Mouse (Mus musculus) ES-Bruce4 (cell line): ENCODE measurements around the gene Fhl3. TPM values are rescaled to one million over a fixed set of nuclear protein-coding genes. Genes with fewer than 3 reads are reported as not detected.

Experiments used
- H3K27ac ChIP-seq: 2 replicates; pipeline ENCODE4 v1.5.1; 2012; ENCODE audit warnings: low read length, inconsistent platforms; ENCODE audit not compliant: insufficient read depth
- H3K27me3 ChIP-seq: 2 replicates; pipeline ENCODE4 v1.6.1; 2012; ENCODE audit warnings: mild to moderate bottlenecking, low read length, inconsistent platforms; ENCODE audit not compliant: control insufficient read depth, poor library complexity, insufficient read depth, severe bottlenecking
- H3K36me3 ChIP-seq: 2 replicates; pipeline ENCODE4 v1.6.1; 2012; ENCODE audit warnings: inconsistent platforms, mild to moderate bottlenecking, low read length, moderate library complexity; ENCODE audit not compliant: control insufficient read depth, poor library complexity, insufficient read depth, severe bottlenecking
- H3K4me1 ChIP-seq: one replicate; pipeline ENCODE4 v1.8.1; 2011; ENCODE audit warnings: low read length; ENCODE audit not compliant: control insufficient read depth, insufficient read depth
- H3K4me3 ChIP-seq: 2 replicates; pipeline ENCODE4 v1.5.1; 2011; ENCODE audit warnings: low read depth, mild to moderate bottlenecking, low read length
- H3K9ac ChIP-seq: 2 replicates; pipeline ENCODE4 v1.6.1; 2012; ENCODE audit warnings: low read depth, mild to moderate bottlenecking, inconsistent platforms; ENCODE audit not compliant: poor library complexity, severe bottlenecking
- H3K9me3 ChIP-seq: replicated peaks from 2 replicates; pipeline ENCODE4 v1.6.1; 2012; ENCODE audit warnings: mild to moderate bottlenecking, low read length, inconsistent platforms; ENCODE audit not compliant: control insufficient read depth, poor library complexity, insufficient read depth, severe bottlenecking
- CTCF ChIP-seq: IDR thresholded peaks from one replicate; pipeline ENCODE4 v1.8.1; 2011; ENCODE audit warnings: low read depth, low read length
- EP300 ChIP-seq: IDR thresholded peaks from 2 replicates; pipeline ENCODE4 v1.6.1; 2011; ENCODE audit warnings: low read depth, low read length; ENCODE audit not compliant: insufficient read depth
- POLR2A ChIP-seq: IDR thresholded peaks from one replicate; pipeline ENCODE4 v1.8.1; 2011; ENCODE audit warnings: low read length; ENCODE audit not compliant: insufficient read depth
- polyA plus RNA-seq: library from polyadenylated mRNA; stranded (reverse); fragments of >200 nt; gene quantifications from 2 replicates; pipeline ENCODE4 v1.2.4, GENCODE M21; 2011; ENCODE audit warnings: low read depth; ENCODE audit not compliant: missing spikeins, insufficient read depth, insufficient read length

Fhl3 gene
- polyA plus RNA-seq, 1 experiment, result 14.0 TPM

DNA sequence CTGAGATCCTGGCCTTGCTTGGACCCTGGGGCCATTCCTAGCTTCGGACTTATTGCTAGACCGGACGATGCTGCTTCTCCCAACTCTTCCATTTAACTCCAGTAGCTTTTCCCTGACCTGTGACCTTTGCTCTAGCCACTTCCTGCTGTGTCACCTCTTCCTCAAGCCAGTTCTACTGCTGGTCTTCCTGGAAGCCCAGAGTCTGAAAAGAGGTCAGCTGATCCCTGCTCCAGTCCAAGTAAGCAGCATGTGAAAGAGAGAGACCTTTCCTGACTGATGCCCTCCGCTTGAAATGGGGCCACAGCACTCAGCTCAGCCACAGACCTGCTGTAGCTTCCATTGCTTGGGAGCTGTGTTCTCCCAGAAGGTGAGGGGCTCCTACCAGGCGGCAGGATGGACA is 37.0 kb downstream of the Fhl3 start:
- TF ChIP-seq EP300 (no peak), POLR2A (no peak), CTCF (no peak)
- Histone ChIP-seq H3K36me3 (peaks cover 2% of the 10 kb centered on the region; the same call in 1 of the 2 replicates), H3K4me1 (no peaks in the 10 kb centered on the region), H3K27ac (no peak overlapping the region), H3K4me3 (no peak overlapping the region), H3K27me3 (no peaks in the 10 kb centered on the region), H3K9me3 (no peaks in the 10 kb centered on the region), H3K9ac (no peak overlapping the region)

DNA sequence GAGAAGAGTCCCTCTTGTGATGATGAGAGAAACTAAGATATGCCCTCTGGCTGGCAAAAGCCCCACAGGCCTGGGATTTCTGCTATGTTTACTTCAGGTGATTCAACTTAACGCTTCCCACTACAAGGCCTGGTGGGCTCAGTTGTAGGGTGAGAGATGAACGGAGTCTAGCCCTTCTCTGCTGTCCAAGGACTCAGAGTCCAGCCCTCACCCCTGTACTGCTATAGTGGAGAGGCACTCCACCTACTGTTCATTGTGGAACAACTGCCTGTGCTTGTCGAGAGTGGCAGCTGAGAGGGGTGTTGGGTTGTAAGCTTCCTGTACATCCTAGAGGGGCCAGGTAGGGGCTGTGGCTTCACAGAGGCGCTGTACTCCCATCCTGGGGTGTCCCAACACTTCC is 37.5 kb downstream of the Fhl3 start:
- Histone ChIP-seq H3K27me3 (no peaks in the 10 kb centered on the region), H3K9me3 (no peaks in the 10 kb centered on the region), H3K36me3 (peaks cover 2% of the 10 kb centered on the region; the same call in 1 of the 2 replicates), H3K27ac (no peak overlapping the region), H3K9ac (no peak overlapping the region), H3K4me3 (no peak overlapping the region), H3K4me1 (no peaks in the 10 kb centered on the region)
- no peak for TF ChIP-seq EP300
- TF ChIP-seq CTCF, result peak; percentile 28

DNA sequence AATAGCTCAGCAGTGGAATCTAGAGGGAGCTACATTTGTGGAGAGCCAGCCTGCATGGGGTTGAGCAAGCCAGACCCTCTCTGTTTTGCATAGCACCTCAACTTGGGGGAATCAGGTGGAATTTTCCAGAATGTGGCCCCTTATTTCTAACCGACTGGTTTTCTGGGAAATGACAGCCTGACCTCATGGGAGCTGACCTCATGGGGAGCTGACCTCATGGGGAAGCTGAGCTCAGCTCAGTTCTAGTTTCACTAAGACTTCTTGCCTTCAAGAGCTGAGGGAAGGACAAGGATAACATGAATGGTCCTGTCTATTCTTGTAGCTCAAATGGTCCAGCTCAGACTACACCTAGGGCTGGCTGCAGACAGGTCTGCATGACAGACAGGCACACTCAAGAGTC is 38.3 kb downstream of the Fhl3 start:
- Histone ChIP-seq H3K4me3 (no peak overlapping the region), H3K9me3 (no peaks in the 10 kb centered on the region), H3K36me3 (no peaks in the 10 kb centered on the region), H3K9ac (no peak overlapping the region), H3K4me1 (no peaks in the 10 kb centered on the region), H3K27me3 (no peaks in the 10 kb centered on the region), H3K27ac (no peak overlapping the region)
- no peak for TF ChIP-seq EP300

DNA sequence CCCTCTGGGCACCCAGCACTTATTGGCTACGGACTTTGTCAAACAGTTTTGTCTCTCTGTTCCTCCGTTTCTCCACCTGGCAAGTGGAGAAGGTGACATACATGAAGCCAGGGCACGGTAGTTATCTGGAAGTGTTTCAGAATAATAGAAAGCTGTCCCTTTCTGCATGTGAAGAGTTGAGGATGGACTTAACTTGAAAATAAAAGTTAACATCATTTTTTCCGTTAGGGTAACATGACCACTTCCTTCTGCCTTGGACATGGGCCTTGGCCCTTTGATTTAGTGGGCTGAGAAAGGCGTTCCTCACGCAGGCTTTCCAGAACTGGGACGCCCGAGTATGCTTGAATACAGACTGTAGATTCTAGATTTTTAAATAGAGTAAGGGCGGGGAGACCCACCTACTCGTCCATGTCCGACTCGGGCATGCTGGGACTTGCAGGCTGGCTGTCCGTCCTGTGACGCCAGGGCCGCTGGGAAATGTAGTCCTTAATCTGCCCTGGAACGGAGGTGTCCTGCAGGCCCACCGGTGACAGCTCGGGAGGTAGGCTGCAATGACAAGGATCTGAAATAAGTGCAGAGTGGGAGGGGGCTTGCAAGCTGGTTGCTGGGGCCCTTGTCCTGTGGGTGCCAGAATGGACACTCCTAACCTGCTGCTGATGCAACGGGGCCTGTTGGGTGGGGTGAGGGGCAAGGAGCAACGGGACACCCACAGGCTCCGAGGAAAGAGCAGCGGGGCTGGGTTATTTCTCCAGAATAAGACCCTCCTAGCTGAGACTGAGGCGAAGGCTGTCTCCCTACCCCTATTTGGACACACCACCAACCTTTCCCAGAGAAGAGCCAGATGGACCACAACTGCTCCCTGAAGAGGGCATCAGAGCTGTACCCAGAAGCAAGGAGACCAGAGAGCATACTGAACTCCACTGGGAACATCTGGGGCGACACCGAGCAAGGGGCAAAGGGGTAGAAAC is 41.2 kb downstream of the Fhl3 start, which contains the start of gene Inpp5b:
Gene Inpp5b (plus strand): TSS at position 475 of the 968 bp plus-strand sequence.
- no peak within 1 kb of the TSS for H3K27ac ChIP-seq
- no peaks in the 10 kb centered on the region for H3K36me3 ChIP-seq
- H3K9me3 ChIP-seq, result no peaks in the 10 kb centered on the region
- H3K9ac ChIP-seq, result peak within 1 kb of the TSS; percentile 50
- no peaks in the 10 kb centered on the region for H3K27me3 ChIP-seq
- TF ChIP-seq CTCF (no peak), EP300 (no peak), POLR2A (no peak)
- H3K4me3 ChIP-seq, result peak within 1 kb of the TSS; percentile 85
- no peaks in the 10 kb centered on the region for H3K4me1 ChIP-seq

DNA sequence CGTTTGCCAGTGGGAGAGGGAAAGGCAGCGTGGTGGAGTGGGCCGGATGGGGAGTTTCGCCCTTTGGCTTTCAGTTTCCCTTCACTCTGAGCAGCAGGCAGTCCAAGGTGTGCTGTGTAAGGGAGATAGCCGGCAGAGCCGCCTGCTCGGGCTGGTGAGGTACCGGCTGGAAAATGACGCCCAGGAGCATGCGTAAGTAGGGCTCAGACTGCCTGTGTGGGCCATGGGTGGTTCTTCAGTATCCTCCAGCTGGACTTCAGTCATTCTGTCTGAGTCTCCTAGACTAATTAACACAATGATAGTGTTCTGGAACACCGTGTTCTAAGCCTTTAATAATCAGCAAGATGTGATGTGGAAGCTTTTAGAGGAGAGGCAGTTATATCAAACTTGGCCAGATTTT is 42.3 kb downstream of the Fhl3 start:
- Histone ChIP-seq H3K9me3 (no peaks in the 10 kb centered on the region), H3K27me3 (no peaks in the 10 kb centered on the region), H3K9ac (no peak overlapping the region), H3K4me1 (no peaks in the 10 kb centered on the region), H3K27ac (no peak overlapping the region), H3K4me3 (no peak overlapping the region), H3K36me3 (no peaks in the 10 kb centered on the region)
- TF ChIP-seq POLR2A (no peak), EP300 (no peak), CTCF (no peak)

DNA sequence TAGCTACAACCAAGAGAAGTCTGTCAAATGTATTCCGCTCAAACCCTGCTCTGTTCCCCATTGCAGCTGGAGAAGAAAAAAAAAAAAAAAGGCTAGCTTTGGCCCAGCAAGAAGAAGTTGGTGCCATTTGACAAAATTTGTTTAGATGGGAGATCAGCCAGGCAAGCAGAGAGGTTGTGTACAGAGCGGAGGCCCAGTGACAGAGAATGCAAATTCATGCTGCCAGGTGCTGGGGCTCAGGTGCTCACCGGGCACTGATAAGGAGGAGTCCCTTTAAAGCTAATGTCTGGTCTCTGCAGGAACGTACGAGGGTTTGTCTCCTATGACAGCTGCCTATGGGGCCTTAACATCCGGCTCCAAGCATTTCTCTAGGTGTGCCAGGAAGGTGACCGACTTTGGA is 46.1 kb downstream of the Fhl3 start:
- Histone ChIP-seq H3K27me3 (no peaks in the 10 kb centered on the region), H3K9me3 (no peaks in the 10 kb centered on the region), H3K4me1 (no peaks in the 10 kb centered on the region), H3K27ac (no peak overlapping the region), H3K9ac (no peak overlapping the region), H3K4me3 (no peak overlapping the region), H3K36me3 (no peaks in the 10 kb centered on the region)
- TF ChIP-seq CTCF, result no peak
- no peak for TF ChIP-seq EP300
- TF ChIP-seq POLR2A, result no peak
